Mouse (Mus musculus): ENCODE data around the gene Rnf182. TPM values are rescaled to one million over a fixed set of nuclear protein-coding genes. Genes with fewer than 3 reads are reported as not detected.

Gene Rnf182
- total RNA-seq, 2 experiments from 2014 or later, result 0.08 TPM; not detected in 1

GRCm38 (mm10) chr13:43587844-43588840 is 27.4 kb upstream of the Rnf182 start:
- H3K27ac ChIP-seq, result peak overlapping the region; percentile 76
- peak; percentile 69 for DNase-seq
- TF ChIP-seq CTCF (IDR thresholded peaks at IDR 0.05), result no peak
- intact Hi-C loops (cut with DNase I), result no loop called here
- H3K4me3 ChIP-seq, result no peak overlapping the region

GRCm38 (mm10) chr13:43591828-43592680 is 23.5 kb upstream of the Rnf182 start:
- intact Hi-C loops (cut with DNase I), result no loop called here
- TF ChIP-seq CTCF (IDR thresholded peaks at IDR 0.05), result no peak
- no peak for DNase-seq
- H3K27ac ChIP-seq, result no peak overlapping the region
- peak overlapping the region; percentile 17; the same call in 1 of the 2 replicates for H3K4me3 ChIP-seq

DNA sequence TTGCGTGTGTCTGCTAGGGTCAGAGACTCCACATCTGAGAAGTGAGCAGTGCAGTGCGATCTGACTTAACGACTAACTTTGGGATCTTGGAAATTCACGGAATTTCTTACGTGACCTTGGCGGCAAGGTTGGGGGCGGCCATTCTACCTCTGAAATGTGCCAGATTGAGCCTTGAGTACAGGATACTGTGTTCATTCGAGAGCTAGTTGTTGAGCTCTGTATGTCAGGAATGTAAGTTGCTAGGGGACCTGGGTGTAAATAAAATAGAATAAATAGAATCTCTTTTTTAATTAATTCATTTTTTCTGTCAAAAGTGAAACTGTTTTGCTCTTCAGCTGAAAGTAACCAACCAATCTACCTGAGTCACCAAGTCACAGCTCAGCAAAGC is 22.8 kb upstream of the Rnf182 start:
- DNase-seq, result no peak
- intact Hi-C loops (cut with DNase I), result no loop called here
- Histone ChIP-seq H3K4me3 (peak overlapping the region; percentile 17; the same call in 1 of the 2 replicates), H3K27ac (no peak overlapping the region)
- TF ChIP-seq CTCF (IDR thresholded peaks at IDR 0.05), result no peak

DNA sequence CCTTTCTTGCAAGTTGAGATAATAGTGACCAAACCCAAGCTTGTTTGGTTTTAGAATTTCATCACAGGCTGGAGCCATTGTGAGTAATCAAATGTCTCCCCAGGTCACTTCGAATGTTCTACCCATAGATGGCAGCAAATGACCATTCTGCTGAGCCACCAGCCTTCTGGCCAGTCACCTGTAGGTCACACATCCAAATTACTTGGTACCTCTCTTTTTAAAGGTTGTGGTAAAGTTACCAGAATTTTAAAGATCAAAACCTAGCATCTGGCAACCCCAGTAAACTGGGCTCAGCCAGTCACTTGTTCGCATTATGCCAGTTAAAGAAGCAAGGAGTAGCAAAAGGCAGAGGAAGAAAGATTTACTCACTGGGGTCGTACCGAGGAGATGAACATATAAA is 19.6 kb upstream of the Rnf182 start:
- DNase-seq, result peak; percentile 53
- peak; percentile 99; the same call in 1 of the 2 replicates for TF ChIP-seq CTCF (IDR thresholded peaks at IDR 0.05)
- no peak overlapping the region for H3K4me3 ChIP-seq
- intact Hi-C loops (cut with DNase I), result loop anchor here (1.0 kb wide), 2 partner anchors 129 to 143 kb away; no protein-coding TSS in a partner anchor
- no peak overlapping the region for H3K27ac ChIP-seq

GRCm38 (mm10) chr13:43600967-43601366 is 14.5 kb upstream of the Rnf182 start:
- no peak for TF ChIP-seq CTCF (IDR thresholded peaks at IDR 0.05)
- H3K4me3 ChIP-seq, result no peak overlapping the region
- no peak for DNase-seq
- intact Hi-C loops (cut with DNase I), result no loop called here
- H3K27ac ChIP-seq, result no peak overlapping the region

DNA sequence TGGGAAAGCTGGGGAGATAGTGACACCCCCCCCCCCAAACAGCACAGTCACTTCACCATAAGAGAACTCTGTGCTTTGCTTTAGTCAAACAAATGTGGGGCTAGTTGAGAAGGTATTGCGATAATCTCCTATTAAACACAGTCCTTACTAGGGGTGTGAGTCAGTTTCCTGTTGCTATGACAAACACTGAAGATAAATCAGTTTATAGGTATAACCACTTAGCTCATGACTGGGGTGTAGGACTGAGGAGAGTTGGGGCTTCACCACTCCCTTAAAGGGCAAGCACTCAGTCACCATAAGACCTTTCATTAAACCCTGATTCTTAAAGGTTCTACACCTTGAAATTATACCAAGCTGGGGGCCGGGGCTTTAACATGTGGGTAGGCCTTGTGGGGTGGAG is 13.1 kb upstream of the Rnf182 start:
- intact Hi-C loops (cut with DNase I), result no loop called here

GRCm38 (mm10) chr13:43603042-43603441 is 12.5 kb upstream of the Rnf182 start:
- peak; percentile 29 for DNase-seq
- H3K4me3 ChIP-seq, result peak overlapping the region; percentile 38
- no peak for TF ChIP-seq CTCF (IDR thresholded peaks at IDR 0.05)
- no peak overlapping the region for H3K27ac ChIP-seq
- intact Hi-C loops (cut with DNase I), result no loop called here

More for the DNA sequence above, 13.1 kb upstream of the Rnf182 start:
- no peak for TF ChIP-seq CTCF (IDR thresholded peaks at IDR 0.05)
- H3K27ac ChIP-seq, result no peak overlapping the region
- no peak overlapping the region for H3K4me3 ChIP-seq
- DNase-seq, result no peak

DNA sequence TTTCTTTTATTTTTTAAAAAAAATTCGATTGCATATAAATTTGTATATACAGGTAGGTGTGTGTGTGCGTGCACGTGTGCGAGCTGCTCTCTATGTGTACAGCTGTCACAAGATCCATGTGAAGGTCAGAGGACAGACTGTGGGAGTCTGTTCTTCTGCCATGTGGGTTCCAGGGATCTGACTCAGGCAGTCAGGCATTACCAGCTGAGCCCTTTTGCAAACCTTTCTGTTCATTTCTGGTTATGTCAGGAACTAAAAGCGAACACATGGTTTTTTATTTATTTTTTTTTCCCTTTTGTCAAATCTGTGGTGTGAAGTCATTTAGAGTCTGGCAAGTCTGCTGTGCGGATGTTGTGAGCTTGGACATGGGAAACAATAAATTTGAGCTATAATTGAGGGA is 6.7 kb upstream of the Rnf182 start:
- intact Hi-C loops (cut with DNase I), result no loop called here
- no peak overlapping the region for H3K4me3 ChIP-seq
- no peak for DNase-seq
- no peak for TF ChIP-seq CTCF (IDR thresholded peaks at IDR 0.05)
- no peak overlapping the region for H3K27ac ChIP-seq

DNA sequence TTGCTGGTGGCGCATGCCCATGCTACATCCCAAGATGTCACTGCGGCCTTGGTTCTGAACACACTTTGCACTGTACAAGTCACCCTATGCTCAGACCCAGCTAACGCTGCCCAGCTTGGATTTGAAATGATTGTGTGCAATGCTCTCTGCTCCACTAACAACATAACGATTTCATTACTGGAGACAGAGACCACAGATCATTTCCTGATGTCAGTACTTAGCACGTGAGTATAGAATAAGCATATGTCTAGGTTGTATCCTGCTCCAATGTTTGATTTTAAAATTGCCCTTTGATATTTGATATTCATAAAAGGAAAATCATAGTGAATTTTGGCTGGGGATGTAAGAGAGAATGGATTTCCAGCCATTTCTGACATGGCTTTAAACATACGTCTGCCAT is 3.5 kb upstream of the Rnf182 start:
- no peak for DNase-seq
- H3K27ac ChIP-seq, result no peak overlapping the region
- intact Hi-C loops (cut with DNase I), result no loop called here
- no peak for TF ChIP-seq CTCF (IDR thresholded peaks at IDR 0.05)
- H3K4me3 ChIP-seq, result no peak overlapping the region

GRCm38 (mm10) chr13:43614667-43615066 is 843 bp upstream of the Rnf182 start:
- intact Hi-C loops (cut with DNase I), result no loop called here
- DNase-seq, result no peak
- no peak for TF ChIP-seq CTCF (IDR thresholded peaks at IDR 0.05)
- Histone ChIP-seq H3K27ac (no peak overlapping the region), H3K4me3 (no peak overlapping the region)

DNA sequence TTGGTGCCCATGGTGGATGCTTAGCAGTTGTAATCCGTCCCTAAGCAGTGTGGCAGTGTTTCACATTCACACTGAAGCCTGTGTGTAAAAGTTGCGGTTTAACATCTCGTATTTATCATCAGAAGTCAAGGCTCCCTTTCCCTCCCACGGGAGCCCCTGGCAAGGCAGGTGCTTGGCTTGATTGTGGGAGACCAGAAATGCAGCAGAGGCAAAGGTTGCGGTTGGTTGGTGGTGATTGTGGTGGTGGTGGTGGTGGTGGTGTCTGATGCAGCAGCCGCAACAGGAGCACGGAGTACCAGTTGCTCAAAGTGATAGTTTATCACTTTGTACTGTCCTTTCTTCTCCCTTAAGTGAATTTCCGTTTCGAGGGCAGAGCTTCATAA is 325 bp upstream of the Rnf182 start:
- peak overlapping the region; percentile 13 for H3K27ac ChIP-seq

GRCm38 (mm10) chr13:43616551-43616950 is 1.0 kb downstream of the Rnf182 start:
- DNase-seq, result no peak
- no peak for TF ChIP-seq CTCF (IDR thresholded peaks at IDR 0.05)
- intact Hi-C loops (cut with DNase I), result no loop called here

More for the DNA sequence above, 325 bp upstream of the Rnf182 start:
- peak overlapping the region; percentile 74 for H3K4me3 ChIP-seq
- TF ChIP-seq CTCF (IDR thresholded peaks at IDR 0.05), result no peak
- no peak for DNase-seq
- intact Hi-C loops (cut with DNase I), result no loop called here

More at GRCm38 (mm10) chr13:43616551-43616950, 1.0 kb downstream of the Rnf182 start:
- Histone ChIP-seq H3K27ac (no peak overlapping the region), H3K4me3 (peak overlapping the region; percentile 74)

Measured in gastrocnemius, adult 2 months (tissue).